Mouse (Mus musculus): Measurements from ENCODE around the gene Ttc27. TPM values are rescaled to one million over a fixed set of nuclear protein-coding genes. Genes with fewer than 3 reads are reported as not detected.

The Ttc27 gene
- total RNA-seq, 2 experiments from 2014 or later: 27.7 to 28.5 TPM

DNA sequence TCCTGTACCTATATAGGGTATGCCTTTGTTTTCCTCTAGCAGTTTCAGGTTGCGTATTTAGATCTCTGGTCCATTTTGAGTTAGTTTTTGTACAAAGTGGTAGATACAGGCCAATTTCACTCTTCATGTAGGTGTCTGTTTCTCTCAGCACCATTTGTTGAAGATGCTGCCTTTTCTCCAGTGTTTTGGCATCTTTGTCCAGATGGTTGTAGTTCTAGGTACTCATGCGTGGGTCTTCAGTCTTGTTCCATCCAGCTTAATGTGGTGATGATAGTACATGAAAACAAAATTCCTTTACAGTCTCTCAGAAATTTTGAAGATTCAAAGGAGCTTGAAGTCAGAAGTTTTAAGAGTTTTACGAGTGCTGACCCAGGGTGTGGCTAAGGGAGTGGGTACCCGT lies 54.8 kb downstream of the Ttc27 start:
- TF ChIP-seq CTCF (conservative IDR thresholded peaks at IDR 0.05): no peak
- no peak for DNase-seq (ENCODE audit: low spot score in 2 of 2)
- no peak overlapping the region for H3K4me3 ChIP-seq
- H3K27ac ChIP-seq: no peak overlapping the region

DNA sequence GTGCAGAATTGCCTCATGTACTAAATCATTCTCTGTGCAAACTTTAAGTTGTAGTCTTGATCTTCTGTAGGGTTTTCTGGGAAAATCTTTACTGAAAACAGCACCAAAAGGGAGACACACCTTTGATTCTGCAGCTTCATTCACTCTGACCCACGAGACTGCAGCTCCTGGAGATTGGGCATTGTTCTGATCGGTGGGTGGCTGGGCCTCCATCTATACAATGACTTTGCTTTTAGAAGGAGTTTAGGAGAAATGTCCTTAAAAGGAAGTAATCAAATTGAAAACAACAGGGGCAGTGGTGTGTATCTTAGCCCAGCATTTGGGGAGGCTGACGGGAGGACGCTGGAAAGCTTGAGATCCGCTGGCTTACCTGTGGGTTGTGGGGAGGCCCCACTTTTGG lies 56.0 kb downstream of the Ttc27 start:
- H3K27ac ChIP-seq: no peak overlapping the region
- no peak for DNase-seq (ENCODE audit: low spot score in 2 of 2)
- no peak overlapping the region for H3K4me3 ChIP-seq
- no peak for TF ChIP-seq CTCF (conservative IDR thresholded peaks at IDR 0.05)

- H3K27ac ChIP-seq: no peak overlapping the region
- TF ChIP-seq CTCF (conservative IDR thresholded peaks at IDR 0.05): no peak
- no peak overlapping the region for H3K4me3 ChIP-seq
- no peak for DNase-seq (ENCODE audit: low spot score in 2 of 2)
These were observed 62.6 kb downstream of the Ttc27 start for GRCm38 (mm10) chr17:74780133-74780532.

GRCm38 (mm10) chr17:74780627-74781026 lies 63.1 kb downstream of the Ttc27 start:
- no peak for TF ChIP-seq CTCF (conservative IDR thresholded peaks at IDR 0.05)
- DNase-seq (ENCODE audit: low spot score in 2 of 2): no peak
- H3K4me3 ChIP-seq: no peak overlapping the region

DNA sequence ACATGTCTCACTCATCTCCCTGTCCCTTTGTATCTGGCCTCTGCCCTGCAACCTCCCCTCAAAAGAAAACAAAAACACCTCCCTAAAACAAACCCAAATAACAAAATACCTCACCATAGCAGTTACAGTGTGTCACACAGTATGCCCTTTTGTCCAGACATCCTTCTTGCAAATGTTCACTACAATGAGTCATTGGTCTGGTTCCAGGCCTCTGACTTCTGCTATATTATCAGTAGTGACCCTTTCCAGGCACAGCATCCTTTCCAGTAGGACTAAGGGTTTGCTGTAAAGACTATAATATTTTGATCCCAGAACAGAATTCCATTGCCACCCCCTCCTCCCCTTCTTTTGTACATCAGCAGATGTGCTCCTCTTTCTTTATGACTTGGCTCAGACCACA lies 64.4 kb downstream of the Ttc27 start:
- no peak for DNase-seq (ENCODE audit: low spot score in 2 of 2)
- no peak overlapping the region for H3K27ac ChIP-seq
- H3K4me3 ChIP-seq: no peak overlapping the region
- no peak for TF ChIP-seq CTCF (conservative IDR thresholded peaks at IDR 0.05)

More at GRCm38 (mm10) chr17:74780627-74781026, 63.1 kb downstream of the Ttc27 start:
- no peak overlapping the region for H3K27ac ChIP-seq

DNA sequence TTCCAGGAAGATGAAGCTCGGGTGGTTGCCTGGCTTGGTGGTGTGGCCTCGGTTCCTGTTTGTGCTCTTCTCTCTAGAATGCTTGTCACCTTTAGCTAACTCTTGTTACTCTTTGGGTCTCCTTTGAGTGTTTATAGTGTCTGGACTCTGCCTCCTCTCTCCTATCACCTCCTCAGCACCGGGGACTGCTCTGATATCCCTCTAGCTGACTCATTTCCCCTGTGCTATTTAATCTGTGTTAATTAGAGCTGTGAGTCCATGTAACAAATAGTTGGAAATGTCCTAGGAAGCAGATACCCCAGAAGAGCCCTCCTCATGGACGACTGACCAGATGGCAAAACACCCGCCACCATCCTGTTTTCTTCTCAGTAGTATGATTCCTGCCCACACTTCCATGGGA lies 68.1 kb downstream of the Ttc27 start:
- Histone ChIP-seq H3K27ac (no peak overlapping the region), H3K4me3 (no peak overlapping the region)
- TF ChIP-seq CTCF (conservative IDR thresholded peaks at IDR 0.05): no peak
- no peak for DNase-seq (ENCODE audit: low spot score in 2 of 2)

- H3K4me3 ChIP-seq: no peak overlapping the region
- no peak for TF ChIP-seq CTCF (conservative IDR thresholded peaks at IDR 0.05)
- H3K27ac ChIP-seq: no peak overlapping the region
- DNase-seq (ENCODE audit: low spot score in 2 of 2): no peak
These were observed 68.7 kb downstream of the Ttc27 start for GRCm38 (mm10) chr17:74786198-74786734.

DNA sequence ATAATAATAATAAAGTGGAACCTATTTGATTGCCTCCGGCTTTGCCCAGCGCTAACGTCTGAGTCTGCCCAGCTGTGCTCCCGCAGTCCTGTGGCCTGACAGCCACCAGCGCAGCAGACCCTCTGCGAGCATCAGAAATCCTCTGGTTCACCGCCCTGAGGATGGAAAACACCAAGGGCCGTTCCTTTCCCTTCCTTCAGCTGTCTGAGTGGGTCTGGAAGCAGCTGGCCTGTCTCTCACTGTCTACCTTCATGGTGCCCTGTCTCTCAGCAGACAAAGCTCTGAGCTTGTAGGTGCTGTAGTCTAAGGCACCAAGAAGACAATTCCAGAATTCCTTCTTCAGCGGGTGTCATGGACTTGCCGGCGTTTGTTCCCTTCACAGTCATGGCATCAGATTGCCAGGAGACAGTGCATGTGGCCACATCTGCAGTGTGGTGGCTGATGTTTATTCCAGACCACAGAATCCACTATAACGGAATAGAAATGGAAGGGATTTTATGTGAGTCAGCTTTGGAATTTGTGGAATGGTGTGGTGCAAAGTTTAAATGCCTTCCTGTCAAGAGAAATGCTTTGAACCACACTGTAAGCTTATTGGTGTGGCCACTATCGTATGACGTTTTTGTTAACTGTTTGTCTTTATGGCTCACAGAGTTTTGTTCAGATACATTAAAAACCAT lies 78.6 kb downstream of the Ttc27 start:
- no peak for TF ChIP-seq CTCF (conservative IDR thresholded peaks at IDR 0.05)
- H3K4me3 ChIP-seq: no peak overlapping the region
- no peak for DNase-seq (ENCODE audit: low spot score in 2 of 2)
- H3K27ac ChIP-seq: no peak overlapping the region

DNA sequence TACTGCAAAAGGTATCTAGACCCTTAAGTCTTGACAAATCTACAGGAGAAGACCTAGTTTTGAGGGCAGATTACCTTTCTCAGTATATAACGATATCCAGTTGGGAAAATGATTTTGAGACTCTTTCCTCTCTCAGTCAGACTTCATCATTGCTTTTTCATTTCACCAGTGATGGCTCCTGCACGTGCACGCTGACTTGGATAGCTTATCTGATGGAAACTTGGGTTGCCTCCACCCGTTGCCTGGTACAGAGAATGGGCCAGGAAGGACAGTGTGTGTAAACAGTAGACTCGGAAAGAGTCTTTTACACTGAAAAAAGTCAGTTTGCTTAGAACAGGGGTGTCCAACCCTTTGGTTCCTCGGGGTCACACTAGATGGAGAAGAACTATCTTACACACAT lies 82.3 kb downstream of the Ttc27 start:
- H3K27ac ChIP-seq: no peak overlapping the region
- H3K4me3 ChIP-seq: no peak overlapping the region
- no peak for DNase-seq (ENCODE audit: low spot score in 2 of 2)
- TF ChIP-seq CTCF (conservative IDR thresholded peaks at IDR 0.05): no peak

DNA sequence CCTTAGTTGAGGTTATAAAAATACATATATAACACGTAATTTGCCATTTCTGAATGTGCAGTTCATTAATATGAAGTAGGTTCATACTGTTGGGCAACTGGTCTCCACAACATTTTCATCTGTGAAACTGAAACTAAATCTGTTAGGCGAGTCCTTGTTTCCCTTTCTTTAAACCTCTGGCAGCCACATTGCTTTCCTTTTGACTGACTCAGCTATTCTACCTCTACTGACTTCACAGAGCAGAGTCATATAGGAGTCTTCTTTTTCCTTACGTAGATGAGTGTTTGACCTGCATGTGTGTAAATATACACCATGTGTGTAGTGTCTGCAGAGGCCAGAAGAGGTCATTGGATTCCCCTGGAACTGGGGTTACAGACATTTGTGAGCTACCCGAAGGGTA lies 85.2 kb downstream of the Ttc27 start:
- no peak overlapping the region for H3K4me3 ChIP-seq
- DNase-seq (ENCODE audit: low spot score in 2 of 2): no peak
- no peak overlapping the region for H3K27ac ChIP-seq
- no peak for TF ChIP-seq CTCF (conservative IDR thresholded peaks at IDR 0.05)

GRCm38 (mm10) chr17:74803835-74804234 lies 86.3 kb downstream of the Ttc27 start:
- no peak overlapping the region for H3K4me3 ChIP-seq
- no peak for DNase-seq (ENCODE audit: low spot score in 2 of 2)
- no peak for TF ChIP-seq CTCF (conservative IDR thresholded peaks at IDR 0.05)
- no peak overlapping the region for H3K27ac ChIP-seq

DNA sequence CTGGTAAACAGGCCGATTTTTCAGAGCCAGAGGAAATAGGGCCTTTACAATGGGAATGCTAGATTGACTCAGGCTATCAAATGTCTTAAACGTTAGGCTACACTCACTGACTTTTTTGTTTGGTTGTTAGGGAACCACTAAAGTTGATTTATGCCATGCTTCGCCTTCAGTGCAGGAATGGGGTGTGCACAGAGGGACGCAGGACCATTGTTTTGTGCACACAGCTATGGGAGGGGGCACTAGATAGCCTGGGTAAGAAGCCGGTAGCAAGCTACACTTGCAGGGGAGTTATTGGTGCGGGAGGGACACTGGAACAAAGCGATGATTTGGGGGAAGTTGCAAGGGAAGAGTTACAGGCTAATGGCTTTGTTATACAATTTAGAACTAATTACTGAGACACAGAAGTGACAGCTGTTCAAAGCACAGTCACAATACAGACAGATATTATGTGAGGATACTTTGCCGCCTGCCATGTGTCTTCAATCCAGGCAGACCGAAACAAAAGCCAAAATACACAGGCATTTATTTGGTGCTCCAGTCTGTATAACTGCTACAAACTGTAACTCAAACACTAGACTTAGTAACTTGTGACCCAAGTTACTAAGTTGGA lies 86.9 kb downstream of the Ttc27 start:
- DNase-seq (ENCODE audit: low spot score in 2 of 2): peak in 1 of 2 experiments; percentile 8
- H3K4me3 ChIP-seq: no peak overlapping the region
- H3K27ac ChIP-seq: no peak overlapping the region
- TF ChIP-seq CTCF (conservative IDR thresholded peaks at IDR 0.05): no peak

DNA sequence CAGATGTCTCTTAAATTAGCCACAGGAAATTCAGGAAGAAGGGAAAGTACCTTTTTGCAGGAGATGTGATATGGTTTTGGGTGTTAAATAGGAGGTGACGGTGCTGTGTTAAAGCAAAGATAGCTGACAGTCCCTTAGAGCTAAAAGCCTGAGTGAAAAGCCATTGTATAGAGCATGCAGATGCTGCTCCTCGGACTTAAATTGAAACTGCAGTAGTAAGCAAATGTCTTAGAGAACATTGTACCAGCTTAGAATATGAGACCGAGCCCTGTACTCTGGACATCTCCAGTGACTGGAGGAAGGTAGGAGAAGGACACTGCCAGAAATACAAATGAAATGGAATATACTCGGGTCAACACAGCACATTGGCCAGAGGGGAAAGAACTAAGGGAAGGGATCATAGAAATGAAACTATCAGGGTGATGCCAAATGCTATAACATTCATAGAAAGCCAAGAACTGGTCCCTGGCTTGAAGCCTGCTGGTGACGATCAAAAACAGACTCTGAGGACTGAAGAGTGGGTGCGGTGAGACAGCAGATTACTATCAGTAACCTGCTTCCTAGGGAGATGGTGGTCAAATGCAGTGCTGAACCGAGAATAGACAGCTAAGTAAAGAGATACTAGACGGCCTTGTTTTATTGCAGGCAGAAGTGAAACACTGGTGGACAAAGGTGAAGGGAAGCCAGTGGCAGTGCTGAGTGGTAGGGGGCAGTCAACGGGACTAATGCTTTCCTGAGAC lies 90.1 kb downstream of the Ttc27 start:
- no peak overlapping the region for H3K4me3 ChIP-seq
- H3K27ac ChIP-seq: no peak overlapping the region
- no peak for TF ChIP-seq CTCF (conservative IDR thresholded peaks at IDR 0.05)
- no peak for DNase-seq (ENCODE audit: low spot score in 2 of 2)
